Mouse (Mus musculus): ENCODE results near the gene Hist1h3f. TPM values are rescaled to one million over a fixed set of nuclear protein-coding genes. Genes with fewer than 3 reads are reported as not detected.
A peak's percentile ranks its signal among the peaks of the same experiment; 100 is the strongest.
"Not testable (repeated sequence)": the region's sequence is repeated elsewhere in the genome, so short reads cannot be mapped to it uniquely, and the experiment has no call there.

Hist1h3f gene
- polyA plus RNA-seq, 1 experiment from 2014 or later: 0.83 TPM

DNA sequence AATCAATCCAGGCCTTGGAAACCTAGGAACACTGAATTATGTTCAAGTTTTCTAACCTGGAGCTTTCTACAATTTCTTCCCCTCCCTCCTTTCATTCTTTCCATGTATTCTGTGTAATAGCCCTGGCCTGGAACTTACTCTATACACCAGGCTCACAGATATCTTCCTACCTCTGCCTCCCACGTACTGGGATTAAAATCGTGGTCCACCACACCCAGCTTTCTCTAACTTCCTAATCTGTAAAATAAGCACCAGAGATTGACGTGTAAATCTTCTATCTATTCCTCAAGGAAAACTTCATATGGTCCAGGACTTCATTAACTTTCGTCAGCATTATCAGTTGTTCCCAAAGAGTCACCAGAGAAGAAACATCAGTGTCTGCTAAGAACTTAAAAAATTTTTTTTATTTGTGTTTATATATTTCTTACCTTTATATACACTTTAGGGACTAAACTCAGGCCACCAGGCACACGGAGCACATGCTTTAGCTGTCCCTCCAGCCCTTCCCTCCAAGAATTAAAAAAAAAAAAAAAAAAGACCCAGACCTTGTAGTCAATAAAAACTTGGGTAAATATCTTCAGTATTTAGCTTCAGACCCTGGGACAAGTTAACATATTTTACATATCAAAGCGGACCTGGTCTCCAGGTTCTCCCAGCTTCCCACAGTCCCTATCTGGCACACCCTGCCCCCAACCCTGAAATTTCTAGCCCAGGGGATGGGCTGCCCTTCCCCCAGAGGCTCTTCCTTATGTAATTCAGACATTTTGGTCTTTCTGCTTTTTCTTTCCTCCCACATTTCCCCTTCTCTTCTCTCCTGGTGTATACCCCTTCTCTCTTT is 38.6 kb downstream of the Hist1h3f start:
- no peaks in the 10 kb centered on the region for H3K27me3 ChIP-seq (replicated peaks)
- H3K9me3 ChIP-seq: no peaks in the 10 kb centered on the region
- peaks cover 10% of the 10 kb centered on the region; the same call in 1 of the 2 replicates for H3K4me1 ChIP-seq
- H3K27ac ChIP-seq: peak overlapping the region; percentile 86
- no peak for ATAC-seq (ENCODE audit: insufficient read depth, low FRiP score, low read depth)
- 8% methylated on average over 6 of the region's 6 CpGs for WGBS
- peak overlapping the region; percentile 46; the same call in 1 of the 2 replicates for H3K9ac ChIP-seq
- peak overlapping the region; percentile 75 for H3K4me2 ChIP-seq
- H3K36me3 ChIP-seq: no peaks in the 10 kb centered on the region
- peak overlapping the region; percentile 50 for H3K4me3 ChIP-seq (replicated peaks)

DNA sequence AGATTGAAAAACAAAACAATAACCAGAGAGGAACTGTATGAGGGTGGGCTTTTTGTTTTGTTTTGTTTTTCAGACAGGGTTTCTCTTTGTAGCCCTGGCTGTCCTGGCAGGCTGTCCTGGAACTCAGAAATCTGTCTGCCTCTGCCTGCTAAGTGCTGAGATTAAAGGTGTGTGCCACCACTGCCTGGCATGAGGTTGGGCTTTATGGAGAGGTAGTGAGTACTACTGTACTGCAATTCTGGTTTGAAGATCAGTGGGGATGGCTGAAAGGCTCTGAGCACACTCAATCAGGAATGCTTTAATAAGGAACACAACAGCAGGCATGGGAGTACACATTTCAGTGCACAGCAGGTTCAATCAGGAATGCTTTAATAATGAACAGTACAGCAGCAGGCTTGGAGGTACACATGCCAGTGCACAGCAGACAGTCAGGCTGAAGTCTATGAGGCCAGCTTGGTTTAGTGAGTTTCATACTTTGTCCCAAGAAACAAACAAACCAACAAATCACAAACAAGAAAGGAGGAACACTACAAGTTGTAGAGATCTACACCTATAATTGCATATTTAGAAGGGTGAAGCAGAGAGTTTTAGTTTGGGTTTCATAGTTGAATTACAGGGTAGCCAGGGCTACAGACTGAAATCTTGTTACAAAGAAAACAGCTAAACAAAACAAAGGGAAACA is 39.7 kb downstream of the Hist1h3f start:
- Histone ChIP-seq H3K27ac (peak overlapping the region; percentile 86), H3K9ac (no peak overlapping the region)

DNA sequence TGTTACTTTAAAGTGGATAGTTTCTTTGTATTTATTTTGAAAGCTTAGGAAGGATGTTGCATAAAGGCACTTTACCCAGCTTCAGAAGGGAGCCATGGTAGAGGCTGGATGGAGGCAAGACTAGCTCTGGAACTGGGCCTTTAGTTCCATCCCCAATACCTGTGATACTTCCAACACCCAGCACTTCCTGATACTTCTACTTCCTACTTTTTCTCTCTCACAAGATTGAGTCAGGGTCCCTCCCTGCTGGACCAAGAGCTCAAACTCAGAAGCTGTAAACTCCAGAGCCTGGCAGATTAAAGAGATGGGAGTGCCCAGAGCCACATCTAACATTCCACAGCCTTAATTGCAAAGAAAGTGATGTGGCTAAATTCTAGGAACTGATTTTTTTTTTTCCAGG is 40.5 kb downstream of the Hist1h3f start:
- Histone ChIP-seq H3K4me2 (peak overlapping the region; percentile 71), H3K4me1 (peaks cover 10% of the 10 kb centered on the region; the same call in 1 of the 2 replicates), H3K27ac (peak overlapping the region; percentile 95), H3K36me3 (no peaks in the 10 kb centered on the region), H3K9me3 (no peaks in the 10 kb centered on the region), H3K27me3 (replicated peaks) (no peaks in the 10 kb centered on the region), H3K9ac (no peak overlapping the region), H3K4me3 (replicated peaks) (peak overlapping the region; percentile 45; the same call in 1 of the 2 replicates)
- ATAC-seq (ENCODE audit: insufficient read depth, low FRiP score, low read depth): no peak

More for the DNA sequence above, 39.7 kb downstream of the Hist1h3f start:
- no peaks in the 10 kb centered on the region for H3K27me3 ChIP-seq (replicated peaks)
- no peak for ATAC-seq (ENCODE audit: insufficient read depth, low FRiP score, low read depth)
- H3K36me3 ChIP-seq: no peaks in the 10 kb centered on the region
- peaks cover 10% of the 10 kb centered on the region; the same call in 1 of the 2 replicates for H3K4me1 ChIP-seq
- no peak overlapping the region for H3K4me3 ChIP-seq (replicated peaks)
- H3K4me2 ChIP-seq: no peak overlapping the region
- H3K9me3 ChIP-seq: no peaks in the 10 kb centered on the region

DNA sequence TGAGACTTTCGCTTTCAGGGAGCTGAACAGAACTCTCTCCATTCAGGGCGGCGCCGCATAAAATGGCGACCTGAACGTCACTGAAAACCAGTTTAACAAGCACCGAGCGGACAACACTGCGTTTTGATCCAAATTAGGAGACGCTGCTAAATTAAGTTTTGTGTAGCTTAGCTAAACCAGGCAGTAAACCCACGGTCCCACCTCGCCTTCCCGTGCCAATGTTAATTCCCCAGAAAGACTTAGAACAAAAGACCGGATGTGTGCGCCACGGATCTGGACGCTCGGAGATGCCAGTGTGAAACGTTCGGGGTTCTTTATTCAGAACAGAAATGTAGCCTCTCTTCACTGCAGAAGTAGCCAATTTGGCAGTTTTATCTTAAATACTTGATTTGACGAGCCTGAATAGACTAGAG is 41.2 kb downstream of the Hist1h3f start:
- Histone ChIP-seq H3K4me2 (peak overlapping the region; percentile 71), H3K27me3 (replicated peaks) (no peaks in the 10 kb centered on the region), H3K9me3 (no peaks in the 10 kb centered on the region), H3K4me3 (replicated peaks) (peak overlapping the region; percentile 45), H3K36me3 (no peaks in the 10 kb centered on the region), H3K9ac (peak overlapping the region; percentile 42), H3K27ac (peak overlapping the region; percentile 95), H3K4me1 (peaks cover 10% of the 10 kb centered on the region; the same call in 1 of the 2 replicates)
- under 1% methylated on average over 21 of the region's 21 CpGs for WGBS
- no peak for ATAC-seq (ENCODE audit: insufficient read depth, low FRiP score, low read depth)

DNA sequence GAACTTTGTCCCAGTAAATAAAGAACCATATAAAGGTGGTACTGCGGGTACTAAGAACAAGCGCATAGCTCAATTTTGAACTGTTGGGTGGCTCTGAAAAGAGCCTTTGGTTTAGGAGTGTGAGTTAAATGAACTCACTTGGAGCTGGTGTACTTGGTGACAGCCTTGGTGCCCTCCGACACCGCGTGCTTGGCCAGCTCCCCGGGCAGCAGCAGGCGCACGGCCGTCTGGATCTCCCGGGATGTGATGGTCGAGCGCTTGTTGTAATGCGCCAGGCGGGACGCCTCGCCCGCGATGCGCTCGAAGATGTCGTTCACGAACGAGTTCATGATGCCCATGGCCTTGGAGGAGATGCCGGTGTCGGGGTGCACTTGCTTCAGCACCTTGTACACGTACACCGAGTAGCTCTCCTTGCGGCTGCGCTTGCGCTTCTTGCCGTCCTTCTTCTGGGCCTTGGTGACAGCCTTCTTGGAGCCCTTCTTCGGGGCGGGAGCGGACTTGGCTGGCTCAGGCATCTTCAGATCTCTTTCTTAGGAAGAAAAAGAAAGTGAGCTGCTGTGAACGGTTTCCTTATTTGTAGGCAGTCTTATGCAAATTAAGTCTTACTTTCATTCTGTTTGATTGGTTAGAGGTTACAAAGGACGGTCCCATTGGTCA is 41.7 kb downstream of the Hist1h3f start:
- peak overlapping the region; percentile 71 for H3K4me2 ChIP-seq
- not testable (repeated sequence) for H3K27me3 ChIP-seq (replicated peaks); H3K36me3 ChIP-seq; H3K9me3 ChIP-seq
- peak overlapping the region; percentile 95 for H3K27ac ChIP-seq
- peak overlapping the region; percentile 45 for H3K4me3 ChIP-seq (replicated peaks)
- ATAC-seq (ENCODE audit: insufficient read depth, low FRiP score, low read depth): peak; percentile 86
- peak overlapping the region; percentile 42 for H3K9ac ChIP-seq
- WGBS: under 1% methylated on average over 32 of the region's 36 CpGs
- H3K4me1 ChIP-seq: peaks cover 10% of the 10 kb centered on the region; the same call in 1 of the 2 replicates

DNA sequence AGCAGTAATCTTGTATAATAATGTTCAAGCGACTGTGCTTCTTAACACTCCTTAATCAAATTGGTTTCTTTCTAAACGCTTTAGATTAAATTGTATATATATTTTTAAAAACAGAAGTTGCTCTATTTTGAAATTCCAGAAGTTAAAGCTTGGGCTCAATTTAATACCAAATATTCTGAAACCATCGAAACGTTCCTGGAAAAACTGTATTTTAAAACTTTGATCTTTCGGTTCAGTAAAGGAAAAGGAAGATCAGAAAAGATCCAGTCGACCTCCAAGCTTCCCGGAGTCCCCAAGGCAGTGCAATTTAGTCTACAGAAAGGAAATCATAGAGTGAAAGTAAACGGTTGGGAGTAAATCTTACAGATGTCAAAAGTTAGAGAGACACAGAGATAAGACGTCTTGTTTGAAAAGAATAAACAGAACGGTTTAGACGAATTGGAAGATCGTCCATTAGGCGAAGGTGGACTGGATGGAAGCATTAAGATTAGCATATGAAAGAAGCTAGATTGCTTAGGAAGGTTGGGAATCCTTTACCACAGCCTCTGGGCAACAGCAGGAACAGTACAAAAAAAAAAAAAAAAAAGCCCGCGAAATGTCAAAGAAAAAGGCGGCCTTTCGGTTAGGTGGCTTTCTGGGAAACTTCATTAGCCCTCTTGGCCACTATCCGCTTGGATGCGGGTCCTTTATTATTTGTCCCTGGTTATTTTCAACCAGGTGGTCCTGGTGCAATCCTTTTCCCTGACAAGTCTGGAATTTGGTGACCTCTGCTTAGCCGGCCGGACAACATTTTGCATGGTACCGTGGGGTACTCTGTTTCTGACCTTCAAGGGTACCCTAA is 42.5 kb downstream of the Hist1h3f start:
- Histone ChIP-seq H3K9me3 (no peaks in the 10 kb centered on the region), H3K4me1 (peaks cover 10% of the 10 kb centered on the region; the same call in 1 of the 2 replicates), H3K36me3 (no peaks in the 10 kb centered on the region), H3K4me2 (peak overlapping the region; percentile 71), H3K9ac (peak overlapping the region; percentile 12; the same call in 1 of the 2 replicates), H3K27ac (peak overlapping the region; percentile 96), H3K4me3 (replicated peaks) (peak overlapping the region; percentile 32), H3K27me3 (replicated peaks) (no peaks in the 10 kb centered on the region)
- no peak for ATAC-seq (ENCODE audit: insufficient read depth, low FRiP score, low read depth)
- WGBS: 1% methylated on average over 22 of the region's 22 CpGs

DNA sequence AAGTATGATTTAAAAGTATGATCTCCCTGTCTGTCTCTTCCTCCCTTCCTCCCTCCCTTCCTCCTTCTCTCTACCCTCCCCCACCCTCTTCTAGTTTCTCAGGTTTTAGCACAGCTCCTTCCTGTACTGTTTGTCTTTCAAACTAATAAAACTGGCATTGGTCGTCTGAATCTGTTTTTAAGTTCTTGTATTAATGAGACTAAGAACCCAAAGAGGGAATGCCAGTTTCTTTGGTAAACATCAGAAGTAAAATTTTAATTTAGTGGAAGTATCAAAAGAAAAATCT is 43.0 kb downstream of the Hist1h3f start:
- Histone ChIP-seq H3K27ac (peak overlapping the region; percentile 96), H3K4me2 (peak overlapping the region; percentile 71), H3K36me3 (no peaks in the 10 kb centered on the region), H3K9ac (peak overlapping the region; percentile 12; the same call in 1 of the 2 replicates), H3K4me1 (peaks cover 9% of the 10 kb centered on the region; the same call in 1 of the 2 replicates), H3K27me3 (replicated peaks) (no peaks in the 10 kb centered on the region), H3K9me3 (no peaks in the 10 kb centered on the region), H3K4me3 (replicated peaks) (peak overlapping the region; percentile 32)
- ATAC-seq (ENCODE audit: insufficient read depth, low FRiP score, low read depth): no peak
- 0% methylated on average over 1 of the region's 1 CpGs for WGBS

DNA sequence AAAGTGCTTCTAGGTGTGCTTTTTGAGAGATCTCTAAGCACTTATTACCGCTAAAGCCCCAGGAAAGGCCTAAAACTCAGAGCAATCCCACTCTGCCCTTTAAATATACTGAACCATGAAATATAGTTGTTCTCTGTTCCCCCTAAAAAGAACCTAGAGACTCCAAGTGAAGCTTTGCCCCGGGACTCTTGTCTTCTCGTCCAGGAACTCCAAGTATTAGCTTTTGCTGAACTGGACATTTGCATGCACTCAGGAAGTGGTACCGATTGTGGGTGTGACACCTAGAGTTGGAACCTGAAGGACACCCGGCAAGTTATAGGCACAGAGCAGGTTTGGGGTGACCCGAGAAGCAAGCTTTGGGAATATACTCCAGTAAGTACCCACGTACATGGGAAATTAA is 47.4 kb downstream of the Hist1h3f start:
- H3K27ac ChIP-seq: no peak overlapping the region
- H3K27me3 ChIP-seq (replicated peaks): no peaks in the 10 kb centered on the region
- no peak overlapping the region for H3K4me3 ChIP-seq (replicated peaks)
- WGBS: 92% methylated on average over 7 of the region's 7 CpGs
- no peak overlapping the region for H3K4me2 ChIP-seq
- no peak overlapping the region for H3K9ac ChIP-seq
- no peaks in the 10 kb centered on the region for H3K9me3 ChIP-seq
- no peaks in the 10 kb centered on the region for H3K36me3 ChIP-seq
- peaks cover 3% of the 10 kb centered on the region; the same call in 1 of the 2 replicates for H3K4me1 ChIP-seq
- ATAC-seq (ENCODE audit: insufficient read depth, low FRiP score, low read depth): no peak

DNA sequence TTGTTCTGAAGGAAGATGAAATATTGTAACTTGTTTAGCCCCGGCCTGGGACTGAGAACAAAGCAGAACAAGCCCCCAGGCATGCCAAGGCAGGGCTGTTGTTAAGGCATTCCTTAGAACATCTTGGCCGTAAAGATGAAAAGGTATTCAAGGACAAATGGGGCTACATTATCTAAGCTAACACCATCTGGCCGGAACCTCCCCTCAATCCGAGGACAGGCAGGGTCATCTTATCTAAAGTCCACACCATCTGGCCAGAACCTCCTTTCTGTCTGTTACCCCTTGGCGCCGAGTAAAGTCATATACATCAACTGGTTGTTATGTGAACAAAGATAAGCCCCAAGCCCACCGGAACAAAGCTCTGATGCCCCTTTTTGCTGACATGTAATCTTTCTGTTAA is 48.0 kb downstream of the Hist1h3f start:
- WGBS: 77% methylated on average over 7 of the region's 7 CpGs
- H3K4me3 ChIP-seq (replicated peaks); H3K9me3 ChIP-seq; H3K4me2 ChIP-seq; H3K27ac ChIP-seq; ATAC-seq (ENCODE audit: insufficient read depth, low FRiP score, low read depth); H3K27me3 ChIP-seq (replicated peaks); H3K9ac ChIP-seq; H3K4me1 ChIP-seq; H3K36me3 ChIP-seq: not testable (repeated sequence)

DNA sequence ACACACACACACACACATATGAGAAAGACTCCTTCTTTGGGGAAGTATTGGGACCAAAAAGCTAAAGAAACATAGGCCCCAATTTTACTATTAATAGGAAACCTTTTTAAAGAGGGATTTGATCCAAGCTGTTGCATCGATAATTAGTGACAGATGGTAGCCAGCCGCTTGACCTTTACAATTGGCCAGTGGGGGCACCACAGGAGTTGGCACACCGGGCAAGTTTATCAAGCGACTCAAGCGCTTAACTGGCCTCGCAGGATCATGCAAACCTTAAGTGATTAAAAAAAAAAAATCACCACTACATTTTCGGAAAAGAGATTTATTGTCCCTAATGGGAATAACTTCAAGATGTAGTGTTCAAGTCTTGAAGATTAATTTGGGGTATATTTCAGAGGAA is 48.8 kb downstream of the Hist1h3f start:
- no peaks in the 10 kb centered on the region for H3K9me3 ChIP-seq
- H3K4me1 ChIP-seq: no peaks in the 10 kb centered on the region
- 78% methylated on average over 7 of the region's 7 CpGs for WGBS
- no peak overlapping the region for H3K4me3 ChIP-seq (replicated peaks)
- no peaks in the 10 kb centered on the region for H3K36me3 ChIP-seq
- no peak overlapping the region for H3K9ac ChIP-seq
- no peaks in the 10 kb centered on the region for H3K27me3 ChIP-seq (replicated peaks)
- peak overlapping the region; percentile 68; the same call in 1 of the 2 replicates for H3K27ac ChIP-seq
- ATAC-seq (ENCODE audit: insufficient read depth, low FRiP score, low read depth): no peak
- H3K4me2 ChIP-seq: no peak overlapping the region

DNA sequence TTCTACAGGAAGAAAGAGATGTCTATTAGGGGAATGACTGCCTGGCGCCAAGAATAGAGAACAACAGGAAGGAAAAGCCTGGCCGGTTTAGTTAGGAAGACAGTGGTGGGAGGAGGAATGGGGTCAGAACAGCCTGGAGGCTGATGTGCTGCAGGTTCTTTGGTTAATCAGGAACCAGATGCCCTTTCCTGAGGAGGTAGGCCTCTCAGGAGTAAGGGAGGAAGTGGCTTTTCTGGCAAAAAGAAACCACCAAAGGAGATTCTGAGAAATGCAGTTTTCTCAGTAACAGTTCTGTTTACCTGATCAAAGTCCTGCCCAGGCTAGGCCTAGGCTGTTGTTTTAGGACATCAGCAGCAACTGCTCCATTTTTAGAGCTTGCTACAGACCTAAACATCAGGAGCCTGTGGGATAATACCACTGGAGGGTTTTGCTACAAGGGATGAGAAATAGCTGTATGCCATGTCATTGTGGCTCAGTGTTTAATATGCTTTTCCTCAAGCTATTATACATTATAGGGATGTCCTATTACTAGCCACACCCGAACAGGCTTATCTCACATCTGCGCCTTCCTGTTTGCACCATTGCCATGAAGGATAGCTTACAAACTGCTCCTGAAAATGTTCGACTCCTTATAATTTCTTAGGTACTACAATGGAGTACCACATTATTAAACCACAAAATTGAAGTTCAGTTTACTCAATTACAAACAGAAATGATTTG is 49.4 kb downstream of the Hist1h3f start:
- 61% methylated on average over 5 of the region's 5 CpGs for whole genome bisulfite sequencing
- Histone ChIP-seq H3K4me1 (no peaks in the 10 kb centered on the region), H3K4me3 (replicated peaks) (no peak overlapping the region), H3K27ac (peak overlapping the region; percentile 68), H3K9me3 (no peaks in the 10 kb centered on the region), H3K27me3 (replicated peaks) (no peaks in the 10 kb centered on the region), H3K36me3 (no peaks in the 10 kb centered on the region), H3K4me2 (no peak overlapping the region), H3K9ac (no peak overlapping the region)
- ATAC-seq (ENCODE audit: insufficient read depth, low FRiP score, low read depth): no peak

Measured in stomach, embryonic 15.5 days (tissue).